Mouse (Mus musculus) heart, postnatal 0 days (tissue): Measurements from ENCODE around the gene Tpk1. TPM values are rescaled to one million over a fixed set of nuclear protein-coding genes. Genes with fewer than 3 reads are reported as not detected.

Experiments
- ATAC-seq: fragments of 200-750 bp; cut with Nextera tagmentation; 2 replicates; pipeline ENCODE4 v1.8.0; 2017; ENCODE audit warnings: low read depth, moderate number of reproducible peaks, moderate library complexity; ENCODE audit not compliant: insufficient read depth
- DNase-seq: peaks from one replicate; pipeline ENCODE4 v3.0.0-alpha.2; 2016; ENCODE audit warnings: low spot score
- H3K27ac ChIP-seq: fragments of 300-500 bp; sonication (generic); 2 replicates; pipeline ENCODE4 v1.5.1; 2014; ENCODE audit warnings: low read depth, mild to moderate bottlenecking
- H3K27me3 ChIP-seq: fragments of 300-500 bp; sonication (generic); 2 replicates; pipeline ENCODE4 v1.6.1; 2014; ENCODE audit warnings: low read length, mixed read lengths; ENCODE audit not compliant: control insufficient read depth, insufficient read depth
- H3K36me3 ChIP-seq: fragments of 300-500 bp; sonication (generic); replicated peaks from 2 replicates; pipeline ENCODE4 v1.6.1; 2014; ENCODE audit warnings: low read length, mixed read lengths; ENCODE audit not compliant: control insufficient read depth, insufficient read depth
- H3K4me1 ChIP-seq: fragments of 300-500 bp; sonication (generic); 2 replicates; pipeline ENCODE4 v1.6.1; 2014; ENCODE audit warnings: antibody characterized with exemption; ENCODE audit not compliant: control insufficient read depth, insufficient read depth
- H3K4me2 ChIP-seq: fragments of 300-500 bp; sonication (generic); 2 replicates; pipeline ENCODE4 v1.6.1; 2014; ENCODE audit warnings: low read depth, mild to moderate bottlenecking, low read length, moderate library complexity
- H3K4me3 ChIP-seq: fragments of 300-500 bp; sonication (generic); 2 replicates; pipeline ENCODE4 v1.5.1; 2014; ENCODE audit warnings: low read depth, low read length
- H3K9ac ChIP-seq: fragments of 300-500 bp; sonication (generic); replicated peaks from 2 replicates; pipeline ENCODE4 v1.6.1; 2014; ENCODE audit warnings: low read depth, low read length, mixed read lengths
- H3K9me3 ChIP-seq: fragments of 300-500 bp; sonication (generic); replicated peaks from 2 replicates; pipeline ENCODE4 v1.6.1; 2016; ENCODE audit warnings: low read length; ENCODE audit not compliant: control insufficient read depth
- CTCF ChIP-seq: IDR thresholded peaks from 2 replicates; pipeline ENCODE4 v1.5.1; 2016; ENCODE audit warnings: antibody characterized with exemption, control low read depth, low read depth
- EP300 ChIP-seq: IDR thresholded peaks from 2 replicates; pipeline ENCODE4 v1.6.1; 2016; ENCODE audit warnings: antibody characterized with exemption, low read depth
- WGBS: fragments of 180-500 bp; shearing (Covaris S2); extraction: QIAGEN DNeasy Blood & Tissue Kit; methylation state at CpG from one replicate; pipeline ENCODE4 v1.1.7; 2014; 5-methylcytosine and 5-hydroxymethylcytosine counted together
- polyA plus RNA-seq: library from polyadenylated mRNA; unstranded; fragments of >200 nt; fragmentation: Nextera tagmentation; extraction: Ambion mirVana; gene quantifications from 2 replicates; pipeline ENCODE4 v1.2.1, GENCODE M21; 2015
- total RNA-seq: library from RNA; depleted of rRNA; stranded (reverse); fragments of >200 nt; gene quantifications from 2 replicates; pipeline ENCODE4 v1.2.3, GENCODE M21; 2014; ENCODE audit warnings: low replicate concordance; rRNA removed

Gene Tpk1
- total RNA-seq (2.8 and 3.0 TPM in 2 replicates), polyA plus RNA-seq (6.3 and 6.6 TPM in 2 replicates)

DNA sequence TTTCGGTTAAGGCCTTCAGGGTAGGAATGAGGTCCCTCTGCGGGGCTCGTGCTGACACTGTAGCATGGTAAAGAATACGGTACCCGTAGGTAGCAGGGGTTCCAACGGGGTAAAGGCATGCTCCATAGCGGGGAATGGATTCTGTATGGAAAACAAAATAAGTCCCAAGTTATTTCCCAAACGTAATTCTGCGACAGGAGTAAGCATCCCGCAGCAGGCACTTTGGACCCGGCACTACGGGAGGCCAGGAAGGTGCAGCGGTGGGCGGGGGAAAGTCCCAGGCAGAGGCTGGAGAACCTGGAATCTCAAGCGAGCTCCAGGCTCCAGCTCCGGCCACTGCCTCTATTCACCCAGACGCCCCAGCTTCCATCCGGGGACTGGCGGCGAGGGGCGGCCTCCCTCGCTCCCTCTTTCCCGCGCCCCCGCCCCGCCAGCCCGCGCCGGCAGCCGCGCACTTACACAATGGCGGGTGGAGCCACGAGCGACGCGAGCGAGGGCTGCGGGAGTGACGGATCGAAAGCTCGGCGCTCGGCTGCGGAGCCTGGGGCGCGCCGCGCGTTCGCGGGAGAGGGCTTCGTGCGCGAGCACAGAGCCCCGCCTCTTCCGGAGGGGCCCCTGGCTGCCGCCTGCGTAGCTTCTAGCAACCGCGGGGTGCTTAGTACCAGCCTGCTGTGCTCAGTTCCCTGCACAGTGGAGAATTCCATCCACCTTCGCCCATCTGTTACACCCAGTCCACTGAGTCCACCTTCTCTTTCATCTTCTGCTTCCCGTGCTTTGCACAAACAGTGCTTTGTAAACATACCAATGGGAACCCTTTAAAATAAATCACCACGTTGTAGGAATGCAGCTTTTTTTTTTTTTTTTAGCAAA is at the start of gene Tpk1:
Tpk1 (minus strand) TSS at position 602 of the 870 bp plus-strand sequence.
- peak within 1 kb of the TSS; percentile 73 for H3K4me3 ChIP-seq
- peak; percentile 93 for DNase-seq
- H3K36me3 ChIP-seq = no peaks in the 10 kb centered on the region
- peak within 1 kb of the TSS; percentile 70 for H3K4me2 ChIP-seq
- under 1% methylated on average over 54 of the region's 63 CpGs for WGBS
- no peaks in the 10 kb centered on the region for H3K27me3 ChIP-seq
- H3K9me3 ChIP-seq = no peaks in the 10 kb centered on the region
- TF ChIP-seq EP300 (peak; percentile 49; the same call in 1 of the 2 replicates), CTCF (0 out of 2 replicates have a peak, but pooled peaks have one; percentile 11)
- no peaks in the 10 kb centered on the region; the same call in 1 of the 2 replicates for H3K4me1 ChIP-seq
- peak within 1 kb of the TSS; percentile 76 for H3K9ac ChIP-seq
- peak within 1 kb of the TSS; percentile 88 for H3K27ac ChIP-seq
- peak; percentile 96 for ATAC-seq

DNA sequence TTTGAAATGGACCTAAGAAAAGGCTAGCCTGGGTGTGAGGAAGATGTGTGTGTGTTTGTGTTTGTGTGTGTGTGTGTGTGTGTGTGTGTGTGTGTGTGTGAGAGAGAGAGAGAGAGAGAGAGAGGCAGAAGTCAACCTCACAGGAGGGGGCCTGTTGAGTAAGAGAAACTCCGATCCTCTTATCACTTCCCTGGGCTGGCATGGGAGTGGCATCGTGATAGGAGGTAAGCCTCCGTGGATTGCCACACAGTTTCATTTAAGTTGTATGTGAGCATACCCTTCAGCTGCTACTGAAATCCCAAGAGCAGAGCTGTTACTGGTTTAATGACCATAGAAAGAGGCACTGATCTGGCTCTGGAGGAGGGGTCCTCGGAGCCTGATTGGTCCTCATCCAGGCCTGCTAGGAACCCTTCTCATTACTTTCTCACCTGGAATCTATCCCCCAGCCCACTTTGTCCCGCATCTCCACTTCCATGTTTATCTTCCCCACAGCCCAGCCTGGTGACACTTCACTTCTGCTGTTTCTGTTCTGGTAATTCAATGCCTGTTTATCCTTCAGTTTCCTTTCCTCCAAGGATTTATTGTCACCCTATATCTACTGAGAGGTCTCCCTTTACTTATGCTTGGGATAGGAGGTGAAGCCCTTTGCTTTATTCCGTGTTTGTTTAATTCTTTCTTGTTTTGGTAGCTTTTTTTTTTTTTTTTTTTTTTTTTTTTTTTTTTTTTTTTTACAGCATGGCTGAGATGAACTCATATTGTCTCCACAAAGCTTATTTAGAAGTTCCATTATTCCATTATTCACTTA is 36.9 kb upstream of the Tpk1 start:
- ATAC-seq (no peak), DNase-seq (no peak)
- Histone ChIP-seq H3K27me3 (no peaks in the 10 kb centered on the region), H3K4me3 (no peak overlapping the region), H3K9ac (no peak overlapping the region), H3K27ac (no peak overlapping the region), H3K4me1 (no peaks in the 10 kb centered on the region), H3K9me3 (no peaks in the 10 kb centered on the region), H3K36me3 (no peaks in the 10 kb centered on the region), H3K4me2 (no peak overlapping the region)
- TF ChIP-seq CTCF = no peak
- no peak for TF ChIP-seq EP300
- 33% methylated on average over 6 of the region's 6 CpGs for WGBS

DNA sequence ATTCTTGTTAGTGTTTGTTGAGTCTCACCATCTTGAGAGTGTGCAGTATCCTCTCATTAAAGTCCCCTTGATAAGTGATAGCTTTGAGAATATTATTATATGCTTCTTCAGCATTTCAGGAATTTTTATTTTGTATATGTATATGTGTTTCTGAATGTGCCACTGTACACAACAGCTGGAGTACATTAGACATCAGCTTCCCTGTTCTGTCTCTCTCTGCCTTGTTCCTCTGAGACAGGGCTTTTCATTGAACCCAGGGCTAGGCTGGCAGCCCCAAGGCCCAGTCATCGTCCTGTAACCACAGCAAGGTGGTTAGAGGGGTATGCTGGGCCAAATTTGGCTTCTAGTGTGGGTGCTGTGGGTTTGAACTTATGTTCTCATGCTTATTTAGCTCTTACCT is 25.8 kb upstream of the Tpk1 start:
- Histone ChIP-seq H3K9ac (no peak overlapping the region), H3K27ac (no peak overlapping the region), H3K4me3 (no peak overlapping the region), H3K27me3 (no peaks in the 10 kb centered on the region), H3K4me2 (no peak overlapping the region), H3K4me1 (no peaks in the 10 kb centered on the region), H3K9me3 (no peaks in the 10 kb centered on the region), H3K36me3 (no peaks in the 10 kb centered on the region)
- ATAC-seq (no peak), DNase-seq (no peak)
- TF ChIP-seq CTCF = no peak
- TF ChIP-seq EP300 = no peak
- 66% methylated on average over 1 of the region's 1 CpGs for WGBS

- peak; percentile 41 for DNase-seq
- TF ChIP-seq CTCF (peak; percentile 67), EP300 (no peak)
- Histone ChIP-seq H3K4me3 (no peak overlapping the region), H3K27me3 (no peaks in the 10 kb centered on the region), H3K27ac (no peak overlapping the region), H3K4me1 (no peaks in the 10 kb centered on the region), H3K36me3 (no peaks in the 10 kb centered on the region), H3K4me2 (no peak overlapping the region), H3K9me3 (no peaks in the 10 kb centered on the region), H3K9ac (no peak overlapping the region)
- ATAC-seq = no peak
- WGBS = 45% methylated on average over 2 of the region's 2 CpGs
Measured at GRCm38 (mm10) chr6:43685985-43686384, 19.9 kb upstream of the Tpk1 start.

GRCm38 (mm10) chr6:43682535-43682934 is 16.5 kb upstream of the Tpk1 start:
- Histone ChIP-seq H3K9ac (no peak overlapping the region), H3K4me2 (no peak overlapping the region), H3K27me3 (no peaks in the 10 kb centered on the region), H3K9me3 (no peaks in the 10 kb centered on the region), H3K4me3 (no peak overlapping the region), H3K4me1 (no peaks in the 10 kb centered on the region), H3K27ac (no peak overlapping the region), H3K36me3 (no peaks in the 10 kb centered on the region)
- WGBS = 55% methylated on average over 2 of the region's 2 CpGs
- DNase-seq (no peak), ATAC-seq (no peak)
- TF ChIP-seq EP300 (no peak), CTCF (no peak)
